Mouse (Mus musculus) G1E (cell line): ENCODE data around the gene Ccdc167.

ENCODE experiments used
- CTCF ChIP-seq: IDR thresholded peaks from 2 replicates; pipeline ENCODE4 v1.5.1; 2012; ENCODE audit warnings: low read depth, low read length, inconsistent platforms, mixed read lengths
- GATA1 ChIP-seq: IDR thresholded peaks from 2 replicates; pipeline ENCODE4 v1.6.1; 2012; ENCODE audit warnings: borderline replicate concordance, low read length, inconsistent platforms, mixed read lengths
- POLR2AphosphoS5 ChIP-seq: IDR thresholded peaks from 2 replicates; pipeline ENCODE4 v1.6.1; 2012; ENCODE audit warnings: low read depth, low read length, inconsistent platforms; ENCODE audit not compliant: insufficient replicate concordance
- TAL1 ChIP-seq: conservative IDR thresholded peaks from 2 replicates; pipeline ENCODE4 v1.6.1; 2012; ENCODE audit warnings: low read depth, low read length, inconsistent platforms, mixed read lengths

DNA sequence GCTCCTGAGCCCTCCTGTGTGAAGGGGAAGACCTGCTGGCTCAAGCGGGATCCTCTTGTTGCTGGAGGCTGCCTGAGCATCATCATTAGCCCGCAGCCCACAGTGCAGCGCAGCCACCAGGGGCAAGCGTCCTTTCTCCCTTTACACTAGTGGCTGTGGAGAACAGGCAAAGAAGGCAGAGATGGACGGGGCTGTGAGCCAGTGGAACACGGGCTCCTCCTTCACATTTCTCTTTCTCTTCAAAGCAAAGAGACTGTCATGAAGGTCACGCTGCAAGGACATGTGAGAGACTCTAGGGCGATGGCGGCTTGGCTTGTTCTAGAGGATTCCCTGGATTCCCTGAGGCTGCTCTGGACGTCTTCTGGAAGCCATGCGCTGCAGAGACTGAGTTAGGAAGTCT is 75.9 kb downstream of the Ccdc167 start:
- no peak for TF ChIP-seq CTCF
- TF ChIP-seq TAL1 = no peak
- no peak for TF ChIP-seq GATA1
- no peak for TF ChIP-seq POLR2AphosphoS5
